Mouse (Mus musculus) midbrain, embryonic 11.5 days (tissue): ENCODE measurements around the gene Psapl1. TPM values are rescaled to one million over a fixed set of nuclear protein-coding genes. Genes with fewer than 3 reads are reported as not detected.

Source experiments
- ATAC-seq: fragments of 200-750 bp; cut with Nextera tagmentation; 2 replicates; pipeline ENCODE4 v1.8.0; 2017; ENCODE audit warnings: moderate TSS enrichment, moderate library complexity; ENCODE audit not compliant: low FRiP score
- DNase-seq: peaks from one replicate; pipeline ENCODE4 v3.0.0; 2015; ENCODE audit warnings: low spot score; ENCODE audit errors: missing footprints
- H3K27ac ChIP-seq: fragments of 300-500 bp; sonication (generic); 2 replicates; pipeline ENCODE4 v1.5.1; 2014; ENCODE audit warnings: low read depth, low read length
- H3K27me3 ChIP-seq: fragments of 300-500 bp; sonication (generic); 2 replicates; pipeline ENCODE4 v1.6.1; 2014; ENCODE audit warnings: mild to moderate bottlenecking, low read length, moderate library complexity, mixed read lengths; ENCODE audit not compliant: control insufficient read depth, insufficient read depth
- H3K36me3 ChIP-seq: fragments of 300-500 bp; sonication (generic); 2 replicates; pipeline ENCODE4 v1.6.1; 2014; ENCODE audit warnings: mild to moderate bottlenecking, low read length, moderate library complexity, mixed read lengths; ENCODE audit not compliant: control insufficient read depth, insufficient read depth
- H3K4me1 ChIP-seq: fragments of 300-500 bp; sonication (generic); 2 replicates; pipeline ENCODE4 v1.6.1; 2014; ENCODE audit warnings: low read length; ENCODE audit not compliant: control insufficient read depth, insufficient read depth
- H3K4me2 ChIP-seq: fragments of 300-500 bp; sonication (generic); 2 replicates; pipeline ENCODE4 v1.6.1; 2014; ENCODE audit warnings: mild to moderate bottlenecking, moderate library complexity
- H3K4me3 ChIP-seq: fragments of 300-500 bp; sonication (generic); 2 replicates; pipeline ENCODE4 v1.5.1; 2014; ENCODE audit warnings: low read depth, low read length
- H3K9ac ChIP-seq: fragments of 300-500 bp; sonication (generic); 2 replicates; pipeline ENCODE4 v1.6.1; 2014; ENCODE audit warnings: low read length
- H3K9me3 ChIP-seq: fragments of 300-500 bp; sonication (generic); 2 replicates; pipeline ENCODE4 v1.6.1; 2016; ENCODE audit warnings: low read length; ENCODE audit not compliant: control insufficient read depth
- WGBS: fragments of 180-500 bp; shearing (Covaris S2); extraction: QIAGEN DNeasy Blood & Tissue Kit; methylation state at CpG from one replicate; pipeline ENCODE4 v1.1.7; 2014; 5-methylcytosine and 5-hydroxymethylcytosine counted together
- polyA plus RNA-seq: library from polyadenylated mRNA; unstranded; fragments of >200 nt; fragmentation: Nextera tagmentation; extraction: Ambion mirVana; gene quantifications from 2 replicates; pipeline ENCODE4 v1.2.1, GENCODE M21; 2014

Gene Psapl1
- 0.16 TPM in 1 of 2 replicates, not detected in the other for polyA plus RNA-seq

- WGBS, result 91% methylated on average over 10 of the region's 10 CpGs
- Histone ChIP-seq H3K36me3 (no peaks in the 10 kb centered on the region), H3K9ac (no peak within 1 kb of the TSS), H3K4me3 (no peak within 1 kb of the TSS), H3K4me2 (no peak within 1 kb of the TSS), H3K9me3 (no peaks in the 10 kb centered on the region), H3K27ac (no peak within 1 kb of the TSS), H3K27me3 (no peaks in the 10 kb centered on the region), H3K4me1 (no peaks in the 10 kb centered on the region)
- DNase-seq (no peak), ATAC-seq (no peak)
Measured at GRCm38 (mm10) chr5:36203916-36204315, at the start of gene Psapl1. Gene Psapl1, plus strand, starts transcription at chr5:36204021.

- 47% methylated on average over 8 of the region's 8 CpGs for WGBS
- H3K36me3 ChIP-seq, result no peaks in the 10 kb centered on the region
- peak overlapping the region; percentile 51 for H3K27ac ChIP-seq
Measured at GRCm38 (mm10) chr5:36154879-36155485, 48.8 kb upstream of the Psapl1 start.

GRCm38 (mm10) chr5:36165424-36166302 lies 38.2 kb upstream of the Psapl1 start:
- Histone ChIP-seq H3K36me3 (no peaks in the 10 kb centered on the region), H3K4me1 (peaks cover 6% of the 10 kb centered on the region), H3K27ac (no peak overlapping the region), H3K9me3 (no peaks in the 10 kb centered on the region), H3K4me2 (no peak overlapping the region), H3K27me3 (no peaks in the 10 kb centered on the region), H3K4me3 (no peak overlapping the region), H3K9ac (no peak overlapping the region)
- WGBS, result 68% methylated on average over 21 of the region's 21 CpGs
- DNase-seq, result peak; percentile 81
- ATAC-seq, result peak; percentile 43

More at GRCm38 (mm10) chr5:36154879-36155485, 48.8 kb upstream of the Psapl1 start:
- H3K4me2 ChIP-seq, result no peak overlapping the region
- peak; percentile 57 for ATAC-seq
- DNase-seq, result no peak
- H3K4me3 ChIP-seq, result no peak overlapping the region
- H3K9me3 ChIP-seq, result no peaks in the 10 kb centered on the region
- H3K4me1 ChIP-seq, result peaks cover 14% of the 10 kb centered on the region
- H3K27me3 ChIP-seq, result no peaks in the 10 kb centered on the region
- peak overlapping the region; percentile 20; the same call in 1 of the 2 replicates for H3K9ac ChIP-seq

- H3K9ac ChIP-seq, result no peak overlapping the region
- peak; percentile 51 for ATAC-seq
- WGBS, result 79% methylated on average over 6 of the region's 6 CpGs
Measured at GRCm38 (mm10) chr5:36166346-36167013, 37.3 kb upstream of the Psapl1 start.

GRCm38 (mm10) chr5:36168963-36169650 lies 34.7 kb upstream of the Psapl1 start:
- no peak for DNase-seq
- H3K27ac ChIP-seq, result no peak overlapping the region

More at GRCm38 (mm10) chr5:36166346-36167013, 37.3 kb upstream of the Psapl1 start:
- DNase-seq, result peak; percentile 79
- Histone ChIP-seq H3K27me3 (no peaks in the 10 kb centered on the region), H3K27ac (no peak overlapping the region), H3K4me3 (no peak overlapping the region), H3K9me3 (no peaks in the 10 kb centered on the region), H3K4me2 (no peak overlapping the region), H3K4me1 (peaks cover 6% of the 10 kb centered on the region), H3K36me3 (no peaks in the 10 kb centered on the region)

GRCm38 (mm10) chr5:36174569-36175115 lies 29.2 kb upstream of the Psapl1 start:
- Histone ChIP-seq H3K4me2 (no peak overlapping the region), H3K27me3 (no peaks in the 10 kb centered on the region), H3K9me3 (no peaks in the 10 kb centered on the region), H3K9ac (peak overlapping the region; percentile 17; the same call in 1 of the 2 replicates), H3K4me3 (no peak overlapping the region), H3K4me1 (peaks cover 8% of the 10 kb centered on the region), H3K27ac (peak overlapping the region; percentile 65), H3K36me3 (no peaks in the 10 kb centered on the region)
- DNase-seq (no peak), ATAC-seq (peak; percentile 87)
- 8% methylated on average over 9 of the region's 9 CpGs for WGBS

More at GRCm38 (mm10) chr5:36168963-36169650, 34.7 kb upstream of the Psapl1 start:
- Histone ChIP-seq H3K9me3 (no peaks in the 10 kb centered on the region), H3K4me2 (no peak overlapping the region), H3K4me3 (no peak overlapping the region), H3K36me3 (no peaks in the 10 kb centered on the region), H3K9ac (no peak overlapping the region), H3K27me3 (no peaks in the 10 kb centered on the region), H3K4me1 (peaks cover 6% of the 10 kb centered on the region)
- WGBS, result 77% methylated on average over 14 of the region's 14 CpGs
- no peak for ATAC-seq

- Histone ChIP-seq H3K9me3 (no peaks in the 10 kb centered on the region), H3K27me3 (no peaks in the 10 kb centered on the region), H3K4me1 (peaks cover 8% of the 10 kb centered on the region), H3K9ac (no peak overlapping the region), H3K36me3 (no peaks in the 10 kb centered on the region), H3K27ac (no peak overlapping the region), H3K4me2 (no peak overlapping the region), H3K4me3 (no peak overlapping the region)
- no peak for DNase-seq
- WGBS, result 93% methylated on average over 11 of the region's 11 CpGs
- ATAC-seq, result no peak
Measured at GRCm38 (mm10) chr5:36176409-36176808, 27.4 kb upstream of the Psapl1 start.

- no peak overlapping the region for H3K4me2 ChIP-seq
- no peak overlapping the region for H3K27ac ChIP-seq
- H3K9me3 ChIP-seq, result no peaks in the 10 kb centered on the region
- H3K36me3 ChIP-seq, result no peaks in the 10 kb centered on the region
- WGBS, result 90% methylated on average over 4 of the region's 4 CpGs
- no peak overlapping the region for H3K4me3 ChIP-seq
- ATAC-seq, result no peak
- H3K9ac ChIP-seq, result no peak overlapping the region
- H3K4me1 ChIP-seq, result peaks cover 8% of the 10 kb centered on the region
- H3K27me3 ChIP-seq, result no peaks in the 10 kb centered on the region
- DNase-seq, result peak; percentile 14
Measured at GRCm38 (mm10) chr5:36176873-36177272, 26.9 kb upstream of the Psapl1 start.
